Mouse (Mus musculus) cerebellum, adult 11-12 months (tissue): ENCODE results near the gene Olfr506.
"Not testable (repeated sequence)": the region's sequence is repeated elsewhere in the genome, so short reads cannot be mapped to it uniquely, and the experiment has no call there.

Experiments
- DNase-seq: peaks from one replicate; pipeline ENCODE4 v3.0.0; 2022

Gene Olfr506

GRCm38 (mm10) chr7:108610487-108610886 lies at the start of gene Olfr506:
Gene Olfr506 (plus strand): TSS chr7:108610787.
- DNase-seq: no peak

DNA sequence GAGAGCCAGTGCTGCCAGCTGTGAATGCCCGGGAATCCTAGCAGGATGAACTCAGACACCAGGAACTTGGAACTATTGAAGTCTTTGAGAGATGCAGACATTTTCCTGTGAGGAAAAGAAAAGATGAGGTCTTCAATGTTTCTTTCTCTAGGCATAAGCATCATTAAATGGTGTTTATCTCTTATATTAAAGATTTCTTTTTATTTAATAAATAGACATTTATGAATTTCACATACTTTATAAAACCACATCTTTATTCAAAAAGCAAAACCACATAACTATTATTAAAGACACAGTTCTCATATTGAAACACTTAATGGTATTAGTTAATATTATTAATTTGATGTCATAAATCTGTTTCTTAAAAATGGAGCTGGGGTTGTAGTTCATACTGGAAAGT lies 44.9 kb upstream of the Olfr506 start, which contains the start of gene Olfr504:
TSS of gene Olfr504 (minus strand) at position 101 of the 400 bp plus-strand sequence.
- no peak for DNase-seq

DNA sequence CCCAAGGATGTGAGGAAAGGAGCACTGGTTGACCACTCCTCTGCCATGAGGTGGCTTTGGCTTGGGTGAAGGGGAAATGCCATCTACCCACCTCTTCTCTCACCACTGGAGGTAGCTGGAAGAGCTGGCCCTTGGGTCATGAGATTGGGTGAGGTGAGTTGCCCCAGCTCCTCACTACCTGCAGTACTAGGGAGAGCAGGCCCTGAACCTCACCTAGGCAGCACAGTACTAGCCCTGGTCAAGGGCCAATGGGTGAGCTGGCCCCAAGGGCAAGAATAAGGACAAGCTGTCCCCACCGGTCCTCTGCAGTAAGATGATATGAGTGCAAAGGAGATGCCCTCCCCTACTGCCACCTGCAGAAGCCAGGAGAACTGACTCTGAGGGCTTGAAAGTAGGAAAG lies 20.8 kb upstream of the Olfr506 start:
- no peak for DNase-seq

DNA sequence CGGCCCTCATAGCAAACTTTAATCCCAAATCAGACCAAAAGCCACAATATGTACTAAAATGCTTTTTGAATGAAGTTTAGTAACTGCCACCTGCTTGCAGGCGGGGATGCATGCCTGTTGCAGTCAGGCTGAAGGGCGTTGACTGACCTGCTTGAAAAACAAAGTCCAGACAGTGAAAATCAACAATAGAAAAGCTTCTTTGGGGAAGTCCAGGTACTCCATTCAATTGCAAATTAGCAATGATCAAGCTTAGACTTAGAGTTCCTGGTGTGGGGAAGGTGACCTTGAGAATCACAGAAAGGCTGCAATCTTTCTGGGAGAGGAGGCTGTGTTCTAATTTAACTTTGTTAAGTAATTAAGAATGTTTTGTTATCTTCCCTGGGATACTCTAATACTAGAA lies 8.7 kb upstream of the Olfr506 start:
- DNase-seq: not testable (repeated sequence)

DNA sequence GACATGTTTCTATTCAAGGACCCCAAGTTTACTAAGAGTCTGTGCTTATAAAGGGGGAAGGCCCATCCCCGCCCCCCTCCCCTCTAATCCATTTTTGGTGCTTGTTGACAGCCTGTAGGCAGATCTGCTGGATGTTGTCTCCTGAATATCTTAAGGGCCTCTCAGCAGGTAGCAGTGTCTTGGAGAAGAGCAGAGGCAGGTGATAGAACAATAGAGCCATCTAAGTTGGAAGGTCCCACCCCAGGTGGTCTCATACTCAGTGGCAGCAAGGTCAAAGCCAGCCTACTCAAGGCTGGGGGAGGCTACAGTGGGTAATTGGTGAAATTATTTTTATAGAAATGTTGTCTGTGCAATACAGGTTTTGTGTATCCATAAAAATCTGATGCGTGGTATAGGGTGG lies 3.5 kb downstream of the Olfr506 start:
- no peak for DNase-seq

DNA sequence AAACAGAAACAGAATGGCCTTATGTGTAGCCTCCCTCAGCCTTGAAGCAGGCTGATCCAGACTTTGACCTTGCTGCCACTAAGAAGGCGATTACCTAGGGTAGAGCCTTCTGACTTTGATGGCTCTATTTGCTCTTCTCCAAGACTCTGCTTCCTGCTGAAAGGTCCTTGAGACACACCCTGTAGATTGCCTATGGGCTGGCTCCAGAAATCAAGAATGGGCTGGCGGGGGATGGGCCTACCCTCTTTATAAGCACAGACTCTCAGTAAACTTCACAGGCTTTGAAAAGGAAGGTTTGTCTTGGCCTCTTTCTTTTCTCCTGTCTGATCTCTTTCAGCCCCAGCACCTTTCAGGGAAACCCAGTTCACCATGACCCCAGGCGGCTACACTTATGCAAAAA lies 6.2 kb downstream of the Olfr506 start:
- DNase-seq: not testable (repeated sequence)

GRCm38 (mm10) chr7:108621514-108621913 lies 10.9 kb downstream of the Olfr506 start, which contains the start of gene Olfr507:
Gene Olfr507 (plus strand): TSS chr7:108621814.
- DNase-seq: no peak

GRCm38 (mm10) chr7:108629694-108630093 lies 19.1 kb downstream of the Olfr506 start, which contains the start of gene Olfr508:
Gene Olfr508 (plus strand): TSS chr7:108629994.
- no peak for DNase-seq

- DNase-seq: no peak
Measured at GRCm38 (mm10) chr7:108651806-108652205, 41.2 kb downstream of the Olfr506 start, which contains the start of gene Olfr509. Gene Olfr509 (minus strand): TSS chr7:108651906.

GRCm38 (mm10) chr7:108662419-108662818 lies 51.8 kb downstream of the Olfr506 start:
- no peak for DNase-seq
